Mouse (Mus musculus): ENCODE results near the gene Rpl13a.
"Not testable (repeated sequence)": the region's sequence is repeated elsewhere in the genome, so short reads cannot be mapped to it uniquely, and the experiment has no call there.

The Rpl13a gene

DNA sequence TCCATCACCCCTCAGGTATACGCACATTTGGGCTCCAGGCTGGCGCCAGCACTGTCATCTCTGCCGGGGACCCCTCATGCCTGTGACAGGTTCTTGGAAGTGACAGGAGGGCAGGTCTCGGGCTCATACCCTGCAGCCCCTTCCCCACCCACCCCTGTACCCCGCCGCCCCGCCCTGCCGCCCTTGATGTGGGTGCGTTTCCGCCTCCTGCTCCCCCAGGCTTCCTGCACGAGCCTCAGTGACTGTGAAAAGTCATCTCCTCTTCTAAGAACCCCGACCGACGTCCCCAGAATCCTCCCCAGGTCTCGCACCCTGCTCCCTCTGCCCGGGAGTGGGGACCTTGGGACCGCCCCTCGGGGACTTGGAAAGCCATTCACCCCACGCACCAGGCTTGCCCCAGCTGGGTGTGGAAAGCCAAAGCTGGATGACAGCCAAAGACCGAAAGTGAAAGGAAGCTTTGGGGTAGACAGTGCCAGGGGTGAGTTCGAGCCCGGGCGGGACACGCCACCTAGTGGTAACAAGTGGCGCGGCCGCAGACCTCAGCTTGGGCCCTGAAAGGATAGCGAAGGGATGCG, 7.5 kb upstream of the Rpl13a start, which contains the start of the genes Gm45713 and Flt3l:
Gm45713 (minus strand) TSS at position 239 of the 575 bp plus-strand sequence.
Flt3l (minus strand) TSS at position 440 of the 575 bp plus-strand sequence.
- peak; percentile 71 to 85 for DNase-seq (ENCODE audit: low spot score in 2 of 2)

GRCm38 (mm10) chr7:45135370-45135769, 6.8 kb upstream of the Rpl13a start:
- DNase-seq (ENCODE audit: low spot score in 2 of 2) = no peak

- no peak for DNase-seq (ENCODE audit: low spot score in 2 of 2)
Measured at GRCm38 (mm10) chr7:45134544-45135026, 6.0 kb upstream of the Rpl13a start.

- DNase-seq (ENCODE audit: low spot score in 2 of 2) = no peak
Measured at GRCm38 (mm10) chr7:45133446-45134159, 5.0 kb upstream of the Rpl13a start.

DNA sequence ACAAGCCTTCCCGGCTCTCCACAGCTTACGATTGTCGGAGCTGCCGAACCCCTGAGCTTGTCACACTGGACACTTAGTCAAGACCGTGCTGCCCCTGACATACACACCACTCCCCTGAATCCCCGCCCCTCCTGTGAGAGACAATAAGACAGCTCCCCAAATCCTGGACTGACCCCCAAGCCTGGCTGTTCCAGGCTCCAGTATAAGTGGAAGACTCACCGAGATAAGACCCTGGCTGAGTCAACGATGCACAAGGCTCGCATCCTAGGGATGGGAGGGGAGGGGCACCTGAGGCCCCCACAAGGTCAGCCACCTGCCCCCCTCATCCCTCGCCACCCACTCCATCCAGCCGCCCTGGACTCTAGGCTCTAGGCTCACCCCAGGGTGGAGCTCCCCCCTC, 3.3 kb upstream of the Rpl13a start:
- no peak for DNase-seq (ENCODE audit: low spot score in 2 of 2)

GRCm38 (mm10) chr7:45129776-45130512, 1.4 kb upstream of the Rpl13a start:
- no peak for DNase-seq (ENCODE audit: low spot score in 2 of 2)

GRCm38 (mm10) chr7:45129318-45129717, 757 bp upstream of the Rpl13a start:
- no peak for DNase-seq (ENCODE audit: low spot score in 2 of 2)

GRCm38 (mm10) chr7:45127700-45128224, 799 bp downstream of the Rpl13a start:
- DNase-seq (ENCODE audit: low spot score in 2 of 2) = no peak

- DNase-seq (ENCODE audit: low spot score in 2 of 2) = no peak
Measured at GRCm38 (mm10) chr7:45126844-45127699, 1.5 kb downstream of the Rpl13a start.

- DNase-seq (ENCODE audit: low spot score in 2 of 2) = no peak
Measured at GRCm38 (mm10) chr7:45126147-45126843, 2.3 kb downstream of the Rpl13a start.

DNA sequence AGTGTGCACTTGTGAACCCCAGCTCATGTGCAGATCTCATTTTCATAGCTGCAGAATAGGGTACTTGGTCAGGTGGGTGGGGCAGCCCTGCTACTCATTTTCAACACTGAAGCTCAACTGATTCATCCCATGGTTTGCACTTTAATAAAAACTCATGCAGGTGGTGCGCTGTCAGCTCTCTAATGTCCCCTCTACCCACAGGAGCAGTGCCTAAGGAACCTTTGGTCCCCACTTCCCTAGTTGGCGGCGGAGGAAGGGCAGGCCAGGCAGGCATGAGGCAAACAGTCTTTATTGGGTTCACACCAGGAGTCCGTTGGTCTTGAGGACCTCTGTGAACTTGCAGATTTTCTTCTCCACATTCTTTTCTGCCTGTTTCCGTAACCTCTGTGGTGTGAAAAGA, 2.9 kb downstream of the Rpl13a start:
- DNase-seq (ENCODE audit: low spot score in 2 of 2) = not testable (repeated sequence)

DNA sequence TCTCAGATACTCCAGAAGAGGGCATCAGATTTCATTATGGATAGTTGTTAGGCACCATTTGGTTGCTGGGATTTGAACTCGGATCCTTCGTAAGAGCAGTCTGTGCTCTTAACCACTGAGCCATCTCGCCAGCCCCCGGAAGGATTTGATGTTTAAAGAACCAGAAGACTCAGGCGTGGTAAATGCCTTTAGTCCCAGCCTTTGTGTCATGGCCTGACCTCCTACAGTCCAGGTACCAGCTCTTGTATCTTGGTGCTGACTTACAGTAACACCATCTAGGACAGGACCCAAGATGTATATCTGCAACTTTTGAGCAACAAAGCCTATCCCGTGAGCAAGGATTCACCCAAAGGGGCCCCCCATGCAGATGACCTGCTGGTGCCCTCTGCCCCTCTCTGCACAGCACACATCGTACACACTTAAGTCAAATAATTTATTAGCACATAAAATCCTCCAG, 3.4 kb downstream of the Rpl13a start:
- no peak for DNase-seq (ENCODE audit: low spot score in 2 of 2)

DNA sequence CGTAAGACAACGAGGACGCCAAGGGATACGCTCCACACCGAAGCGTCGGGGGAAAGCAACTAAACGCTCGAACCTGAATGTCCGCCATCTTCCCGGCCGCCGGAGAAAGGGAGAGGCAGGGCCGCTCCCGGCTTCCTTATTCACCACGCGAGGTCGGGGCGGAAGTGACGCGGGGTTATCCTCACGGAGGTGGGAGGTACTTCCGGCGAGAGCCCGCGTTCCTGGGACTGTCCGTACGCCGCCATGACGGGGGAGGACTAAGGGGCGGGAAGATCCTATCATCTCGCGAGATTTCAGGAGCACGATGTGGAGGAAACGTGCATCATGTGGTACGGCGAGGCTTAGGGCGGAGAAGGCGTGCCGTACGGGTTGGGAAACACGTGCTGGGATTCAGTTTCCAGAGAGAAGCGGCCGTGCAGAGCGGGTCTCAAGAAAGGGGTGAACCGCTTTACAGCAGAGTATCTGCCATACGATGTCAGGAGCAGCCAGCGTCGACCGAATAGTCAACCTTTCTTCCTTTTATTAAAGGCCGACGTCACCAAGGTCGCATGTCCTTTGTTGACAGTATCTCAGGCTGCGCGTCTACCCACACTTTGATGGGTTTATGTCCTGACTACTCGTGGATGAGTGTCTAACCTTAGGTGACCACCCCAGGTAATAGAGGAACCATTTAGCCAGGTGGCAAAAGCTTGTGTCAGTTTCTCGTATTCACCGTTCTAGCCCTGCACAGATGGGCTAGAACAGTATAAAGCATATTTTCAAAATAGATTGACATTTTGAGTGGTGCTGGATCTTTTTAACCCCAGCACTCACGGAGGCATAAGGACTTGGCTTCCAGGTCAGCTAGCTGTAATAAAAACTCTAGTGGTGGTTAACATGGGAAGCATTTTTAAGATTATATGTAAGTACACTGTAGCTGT, 4.1 kb downstream of the Rpl13a start, which contains the start of gene Rps11:
Rps11 (minus strand) TSS at position 216 of the 920 bp plus-strand sequence.
- peak; percentile 98 to 99 for DNase-seq (ENCODE audit: low spot score in 2 of 2)

GRCm38 (mm10) chr7:45123186-45123570, 5.4 kb downstream of the Rpl13a start:
- no peak for DNase-seq (ENCODE audit: low spot score in 2 of 2)

DNA sequence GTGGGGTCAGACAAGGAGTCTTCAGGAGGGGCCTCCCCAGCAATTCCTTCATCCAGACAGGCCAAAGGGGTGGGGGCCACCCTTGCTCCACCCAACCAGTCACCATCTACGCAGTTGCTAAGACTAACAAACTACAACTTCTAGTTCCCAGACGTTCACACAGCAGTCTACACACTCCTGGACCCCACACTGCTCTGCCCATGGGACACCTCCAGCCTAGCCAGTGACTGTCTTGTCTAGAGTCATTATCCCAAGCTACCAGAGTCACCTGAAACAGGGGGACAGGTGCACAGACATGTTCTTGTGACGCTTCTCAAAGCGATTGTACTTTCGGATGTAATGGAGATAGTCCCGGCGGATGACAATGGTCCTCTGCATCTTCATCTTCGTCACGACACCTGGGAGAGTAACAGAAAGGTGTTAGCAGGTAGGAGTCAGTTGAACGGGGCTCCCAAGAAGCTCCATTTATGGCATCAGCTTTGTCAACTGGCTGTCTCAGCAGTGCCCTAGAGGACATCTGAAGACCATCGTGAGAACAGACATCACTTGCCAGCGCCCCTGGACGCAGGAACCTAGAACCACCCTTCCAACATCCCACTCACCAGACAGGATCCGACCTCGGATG, 5.9 kb downstream of the Rpl13a start:
- DNase-seq (ENCODE audit: low spot score in 2 of 2) = no peak

DNA sequence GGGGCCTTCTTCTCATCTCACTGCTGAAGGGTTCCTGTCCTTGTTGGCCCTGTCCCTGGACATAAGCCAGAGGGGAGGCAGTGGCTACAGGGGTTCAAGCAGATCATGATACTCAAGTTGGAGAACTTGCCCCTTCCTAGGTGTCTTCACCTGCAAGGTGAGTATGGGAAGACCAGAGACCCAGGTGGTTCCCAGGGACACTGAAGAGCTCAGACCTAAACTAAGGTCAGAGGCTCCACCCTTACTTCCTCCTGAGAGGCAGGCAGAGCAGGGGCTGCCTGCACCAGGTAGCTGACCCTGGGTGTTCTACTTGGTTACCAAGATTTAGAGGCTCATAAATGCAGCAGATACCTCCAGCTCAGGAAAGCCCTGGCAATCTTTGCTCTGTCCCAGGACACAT, 6.6 kb downstream of the Rpl13a start:
- no peak for DNase-seq (ENCODE audit: low spot score in 2 of 2)

GRCm38 (mm10) chr7:45121404-45121803, 7.2 kb downstream of the Rpl13a start:
- no peak for DNase-seq (ENCODE audit: low spot score in 2 of 2)

DNA sequence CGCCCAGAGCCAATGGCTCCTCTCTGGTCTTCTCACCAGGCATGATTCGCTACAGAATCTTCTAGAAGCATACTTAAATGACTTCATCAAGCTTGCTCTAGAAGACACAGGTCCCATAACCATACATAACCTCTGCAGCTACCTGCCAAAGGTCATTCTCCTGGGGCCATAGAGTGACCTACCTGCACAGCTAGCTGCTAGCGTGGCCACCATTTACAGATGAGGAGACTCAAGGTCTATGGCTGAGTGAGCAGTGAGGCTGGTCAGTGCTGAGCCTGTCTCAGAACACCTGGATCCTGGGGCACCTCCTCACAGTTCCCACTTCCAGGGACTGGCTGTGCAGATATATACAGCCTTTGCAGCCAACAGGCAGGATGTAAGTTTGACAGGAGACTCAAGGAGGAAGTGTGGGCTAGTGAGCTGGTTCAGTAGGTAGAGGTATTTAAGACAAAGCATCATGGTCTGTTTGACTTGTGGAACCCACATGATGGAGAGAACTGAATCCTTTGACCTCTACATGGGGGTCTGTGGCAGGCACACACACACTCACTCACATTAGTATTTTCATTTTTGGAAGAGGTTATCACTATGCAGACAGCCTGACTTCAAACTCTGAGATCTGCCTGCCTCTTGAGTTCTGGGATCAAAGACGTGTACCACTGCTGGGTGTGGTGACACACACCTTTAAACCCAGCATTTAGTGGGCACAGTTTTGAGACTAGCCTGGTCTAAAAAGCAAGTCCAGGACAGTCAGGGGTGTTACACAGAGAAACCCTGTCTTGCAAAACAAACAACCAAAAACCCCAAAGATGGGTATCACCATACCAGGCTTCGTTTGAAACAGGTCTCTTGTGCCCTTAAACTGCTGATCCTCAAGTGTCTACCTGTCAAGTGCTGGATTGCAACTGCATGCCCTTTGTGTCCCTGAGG, 8.5 kb downstream of the Rpl13a start:
- no peak for DNase-seq (ENCODE audit: low spot score in 2 of 2)

Data from frontal cortex, postnatal 10 days (tissue).